Mouse (Mus musculus): ENCODE results near the gene Iqgap1. TPM values are rescaled to one million over a fixed set of nuclear protein-coding genes. Genes with fewer than 3 reads are reported as not detected.

The Iqgap1 gene
- total and polyA plus RNA-seq, 2 experiments, result 2.8 to 7.8 TPM

- DNase-seq (ENCODE audit: extremely low read depth, low read depth, low spot score), result no peak
- no peaks in the 10 kb centered on the region for H3K79me2 ChIP-seq (ENCODE audit: control insufficient read depth, insufficient read depth, low read length)
- H3K36me3 ChIP-seq (ENCODE audit: control insufficient read depth, insufficient read depth, low read length), result no peaks in the 10 kb centered on the region
- TF ChIP-seq CTCF (IDR thresholded peaks at IDR 0.05; ENCODE audit: low read depth, low read length), result no peak
- no peak for TF ChIP-seq POLR2A (IDR thresholded peaks at IDR 0.05; ENCODE audit: extremely low read depth, insufficient read depth, low read length)
- no peaks in the 10 kb centered on the region for H3K4me1 ChIP-seq (ENCODE audit: control insufficient read depth, insufficient read depth, low read length)
- no peak overlapping the region for H3K9ac ChIP-seq (ENCODE audit: low read depth, low read length)
- WGBS, result 98% methylated on average over 1 of the region's 1 CpGs
- no peaks in the 10 kb centered on the region for H3K27me3 ChIP-seq (ENCODE audit: control insufficient read depth, insufficient read depth, low read length)
- no peak overlapping the region for H3K27ac ChIP-seq (replicated peaks; ENCODE audit: insufficient read depth, low read depth, low read length)
- no peak overlapping the region for H3K4me3 ChIP-seq (ENCODE audit: insufficient read depth, low read depth, low read length)
Measured at GRCm38 (mm10) chr7:80843176-80843575, 17.4 kb upstream of the Iqgap1 start.

- Histone ChIP-seq H3K27ac (replicated peaks; ENCODE audit: insufficient read depth, low read depth, low read length) (no peak overlapping the region), H3K79me2 (ENCODE audit: control insufficient read depth, insufficient read depth, low read length) (no peaks in the 10 kb centered on the region), H3K4me1 (ENCODE audit: control insufficient read depth, insufficient read depth, low read length) (no peaks in the 10 kb centered on the region), H3K27me3 (ENCODE audit: control insufficient read depth, insufficient read depth, low read length) (no peaks in the 10 kb centered on the region), H3K4me3 (ENCODE audit: insufficient read depth, low read depth, low read length) (no peak overlapping the region), H3K9ac (ENCODE audit: low read depth, low read length) (no peak overlapping the region), H3K36me3 (ENCODE audit: control insufficient read depth, insufficient read depth, low read length) (no peaks in the 10 kb centered on the region)
- TF ChIP-seq POLR2A (IDR thresholded peaks at IDR 0.05; ENCODE audit: extremely low read depth, insufficient read depth, low read length) (no peak), CTCF (IDR thresholded peaks at IDR 0.05; ENCODE audit: low read depth, low read length) (no peak)
- WGBS, result 61% methylated on average over 5 of the region's 5 CpGs
- no peak for DNase-seq (ENCODE audit: extremely low read depth, low read depth, low spot score)
Measured at GRCm38 (mm10) chr7:80842132-80842531, 16.4 kb upstream of the Iqgap1 start.

DNA sequence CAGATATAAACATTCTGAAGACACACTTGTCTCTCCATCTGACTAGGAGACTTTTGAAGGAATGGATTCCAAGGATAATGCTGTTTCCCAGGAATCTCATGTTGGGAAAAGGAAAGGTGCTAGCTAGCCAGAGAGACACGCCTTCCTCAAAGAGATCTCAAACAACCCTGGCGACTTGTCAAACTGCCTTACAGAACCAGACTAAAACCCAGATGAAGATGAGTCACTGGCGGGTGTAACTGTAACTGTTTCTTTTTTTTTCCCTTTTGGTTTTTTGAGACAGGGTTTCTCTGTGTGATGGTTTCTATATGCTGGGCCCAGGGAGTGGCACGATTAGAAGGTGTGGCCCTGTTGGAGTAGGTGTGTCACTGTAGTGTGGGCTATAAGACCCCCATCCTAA, 15.2 kb upstream of the Iqgap1 start:
- Histone ChIP-seq H3K36me3 (ENCODE audit: control insufficient read depth, insufficient read depth, low read length) (no peaks in the 10 kb centered on the region), H3K27me3 (ENCODE audit: control insufficient read depth, insufficient read depth, low read length) (no peaks in the 10 kb centered on the region), H3K9ac (ENCODE audit: low read depth, low read length) (no peak overlapping the region), H3K27ac (replicated peaks; ENCODE audit: insufficient read depth, low read depth, low read length) (no peak overlapping the region), H3K79me2 (ENCODE audit: control insufficient read depth, insufficient read depth, low read length) (no peaks in the 10 kb centered on the region), H3K4me1 (ENCODE audit: control insufficient read depth, insufficient read depth, low read length) (no peaks in the 10 kb centered on the region), H3K4me3 (ENCODE audit: insufficient read depth, low read depth, low read length) (no peak overlapping the region)
- TF ChIP-seq POLR2A (IDR thresholded peaks at IDR 0.05; ENCODE audit: extremely low read depth, insufficient read depth, low read length) (no peak), CTCF (IDR thresholded peaks at IDR 0.05; ENCODE audit: low read depth, low read length) (no peak)
- DNase-seq (ENCODE audit: extremely low read depth, low read depth, low spot score), result no peak
- 88% methylated on average over 4 of the region's 4 CpGs for WGBS

DNA sequence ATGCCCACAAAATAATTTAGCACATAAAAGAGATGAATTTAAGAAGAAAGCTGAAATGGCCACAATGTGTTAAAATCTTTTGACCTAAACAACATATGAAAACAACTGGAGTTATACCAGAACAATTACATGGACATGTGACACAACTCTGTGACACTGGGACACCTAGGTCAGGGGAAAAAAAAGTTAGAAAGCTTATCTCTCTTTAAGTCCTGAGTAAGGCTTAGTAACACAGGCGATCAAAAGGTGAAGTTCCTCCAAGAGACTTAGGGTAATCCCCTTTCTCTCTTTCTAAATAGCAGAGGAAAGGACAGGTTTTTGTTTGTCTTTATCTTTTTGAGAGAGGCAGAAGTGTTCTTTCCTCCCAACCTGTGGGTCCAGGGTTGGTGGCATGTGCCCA, 14.5 kb upstream of the Iqgap1 start:
- Histone ChIP-seq H3K79me2 (ENCODE audit: control insufficient read depth, insufficient read depth, low read length) (no peaks in the 10 kb centered on the region), H3K27me3 (ENCODE audit: control insufficient read depth, insufficient read depth, low read length) (no peaks in the 10 kb centered on the region), H3K4me3 (ENCODE audit: insufficient read depth, low read depth, low read length) (no peak overlapping the region), H3K27ac (replicated peaks; ENCODE audit: insufficient read depth, low read depth, low read length) (no peak overlapping the region), H3K4me1 (ENCODE audit: control insufficient read depth, insufficient read depth, low read length) (no peaks in the 10 kb centered on the region), H3K36me3 (ENCODE audit: control insufficient read depth, insufficient read depth, low read length) (no peaks in the 10 kb centered on the region), H3K9ac (ENCODE audit: low read depth, low read length) (no peak overlapping the region)
- TF ChIP-seq POLR2A (IDR thresholded peaks at IDR 0.05; ENCODE audit: extremely low read depth, insufficient read depth, low read length), result no peak
- TF ChIP-seq CTCF (IDR thresholded peaks at IDR 0.05; ENCODE audit: low read depth, low read length), result no peak
- WGBS, result 61% methylated on average over 1 of the region's 1 CpGs
- DNase-seq (ENCODE audit: extremely low read depth, low read depth, low spot score), result no peak

DNA sequence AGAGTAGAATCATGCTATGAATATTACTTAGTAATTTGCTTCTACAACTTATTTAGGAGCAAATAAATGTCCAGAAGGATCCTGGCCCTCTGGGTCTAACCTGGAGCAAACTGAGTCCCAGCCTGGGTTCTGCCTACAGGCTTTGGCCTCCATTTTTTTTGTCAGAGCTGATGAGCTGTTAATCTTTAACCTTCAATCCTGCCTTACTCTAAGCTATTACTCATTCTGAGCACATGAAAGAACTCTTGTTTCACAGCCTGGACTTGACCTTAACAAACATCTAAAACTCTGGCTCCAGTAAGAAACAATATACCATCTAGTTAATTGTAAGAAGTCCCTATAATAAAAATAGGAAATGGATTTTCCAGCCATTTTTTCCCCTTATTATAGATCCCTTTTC, 14.0 kb upstream of the Iqgap1 start:
- Histone ChIP-seq H3K27ac (replicated peaks; ENCODE audit: insufficient read depth, low read depth, low read length) (no peak overlapping the region), H3K4me3 (ENCODE audit: insufficient read depth, low read depth, low read length) (no peak overlapping the region), H3K4me1 (ENCODE audit: control insufficient read depth, insufficient read depth, low read length) (no peaks in the 10 kb centered on the region), H3K27me3 (ENCODE audit: control insufficient read depth, insufficient read depth, low read length) (no peaks in the 10 kb centered on the region), H3K36me3 (ENCODE audit: control insufficient read depth, insufficient read depth, low read length) (no peaks in the 10 kb centered on the region), H3K9ac (ENCODE audit: low read depth, low read length) (no peak overlapping the region), H3K79me2 (ENCODE audit: control insufficient read depth, insufficient read depth, low read length) (no peaks in the 10 kb centered on the region)
- DNase-seq (ENCODE audit: extremely low read depth, low read depth, low spot score), result no peak
- TF ChIP-seq POLR2A (IDR thresholded peaks at IDR 0.05; ENCODE audit: extremely low read depth, insufficient read depth, low read length), result no peak
- no peak for TF ChIP-seq CTCF (IDR thresholded peaks at IDR 0.05; ENCODE audit: low read depth, low read length)

DNA sequence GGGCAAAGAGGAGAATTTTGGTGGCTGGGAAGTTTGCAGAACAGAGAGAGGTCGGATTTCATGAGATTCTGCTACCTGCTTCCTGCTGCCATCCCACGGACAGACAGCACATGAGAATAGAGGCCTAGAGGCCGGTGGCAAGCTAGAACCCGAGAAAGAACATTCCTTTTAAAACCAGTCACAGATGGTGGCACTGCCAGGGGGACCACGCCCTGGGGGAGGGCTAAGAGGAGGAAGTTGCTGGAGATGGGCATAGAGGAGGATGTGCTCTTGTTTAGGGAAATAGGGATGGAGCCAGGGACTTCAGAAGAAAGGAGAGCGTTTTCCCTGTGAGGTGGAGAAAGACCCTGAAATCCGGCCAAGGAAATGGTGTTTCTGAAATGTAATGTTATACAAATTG, 12.5 kb upstream of the Iqgap1 start:
- Histone ChIP-seq H3K4me3 (ENCODE audit: insufficient read depth, low read depth, low read length) (no peak overlapping the region), H3K79me2 (ENCODE audit: control insufficient read depth, insufficient read depth, low read length) (no peaks in the 10 kb centered on the region), H3K4me1 (ENCODE audit: control insufficient read depth, insufficient read depth, low read length) (peaks cover 2% of the 10 kb centered on the region), H3K9ac (ENCODE audit: low read depth, low read length) (no peak overlapping the region), H3K27me3 (ENCODE audit: control insufficient read depth, insufficient read depth, low read length) (no peaks in the 10 kb centered on the region), H3K36me3 (ENCODE audit: control insufficient read depth, insufficient read depth, low read length) (no peaks in the 10 kb centered on the region), H3K27ac (replicated peaks; ENCODE audit: insufficient read depth, low read depth, low read length) (no peak overlapping the region)
- WGBS, result 80% methylated on average over 7 of the region's 7 CpGs
- no peak for DNase-seq (ENCODE audit: extremely low read depth, low read depth, low spot score)
- no peak for TF ChIP-seq CTCF (IDR thresholded peaks at IDR 0.05; ENCODE audit: low read depth, low read length)
- no peak for TF ChIP-seq POLR2A (IDR thresholded peaks at IDR 0.05; ENCODE audit: extremely low read depth, insufficient read depth, low read length)
